Mouse (Mus musculus) heart, adult 2 months (tissue): Measurements from ENCODE around the gene Creg2.

Experiments used
- CTCF ChIP-seq: fragments of 200-600 bp; IDR thresholded peaks from 2 replicates; pipeline ENCODE4 v1.8.1; 2022; ENCODE audit warnings: antibody characterized with exemption, mild to moderate bottlenecking, moderate library complexity
- POLR2A ChIP-seq: fragments of 200-500 bp; IDR thresholded peaks from 2 replicates; pipeline ENCODE4 v1.6.1; 2011; ENCODE audit warnings: mild to moderate bottlenecking, low read depth, low read length, control low read depth; ENCODE audit not compliant: insufficient read depth

GRCm38 (mm10) chr1:39664039-39664625, 12.9 kb upstream of the Creg2 start:
- TF ChIP-seq CTCF (no peak), POLR2A (no peak)
